Mouse (Mus musculus): ENCODE measurements around the gene Zfp146. TPM values are rescaled to one million over a fixed set of nuclear protein-coding genes. Genes with fewer than 3 reads are reported as not detected.

Zfp146 gene
- polyA plus RNA-seq, 1 experiment from 2014 or later = 17.8 TPM

GRCm38 (mm10) chr7:30199498-30200139 is 30.1 kb upstream of the Zfp146 start:
- no peaks in the 10 kb centered on the region for H3K9me3 ChIP-seq (replicated peaks)
- H3K27ac ChIP-seq = no peak overlapping the region
- no peak overlapping the region for H3K4me3 ChIP-seq (replicated peaks)
- 74% methylated on average over 18 of the region's 18 CpGs for WGBS
- H3K36me3 ChIP-seq = no peaks in the 10 kb centered on the region
- no peak overlapping the region for H3K9ac ChIP-seq
- H3K4me1 ChIP-seq = peaks cover 41% of the 10 kb centered on the region
- no peak for ATAC-seq (replicated peaks; ENCODE audit: low FRiP score)
- H3K4me2 ChIP-seq = no peak overlapping the region
- no peaks in the 10 kb centered on the region for H3K27me3 ChIP-seq

- Histone ChIP-seq H3K4me2 (peak within 1 kb of the TSS; percentile 35), H3K36me3 (no peaks in the 10 kb centered on the region), H3K9me3 (replicated peaks) (no peaks in the 10 kb centered on the region), H3K4me1 (peaks cover 43% of the 10 kb centered on the region), H3K9ac (no peak within 1 kb of the TSS), H3K27me3 (no peaks in the 10 kb centered on the region), H3K4me3 (replicated peaks) (peak within 1 kb of the TSS; percentile 11; the same call in 1 of the 2 replicates), H3K27ac (peak within 1 kb of the TSS; percentile 84)
- ATAC-seq (replicated peaks; ENCODE audit: low FRiP score) = 0 out of 2 replicates have a peak, but pooled peaks have one; percentile 41
- 8% methylated on average over 8 of the region's 8 CpGs for WGBS
These were observed 29.0 kb upstream of the Zfp146 start, which contains the start of gene Capns1 for GRCm38 (mm10) chr7:30198481-30198971. Gene Capns1, minus strand, starts transcription at chr7:30198811.

GRCm38 (mm10) chr7:30197592-30198129 is 28.1 kb upstream of the Zfp146 start:
- H3K9ac ChIP-seq = no peak overlapping the region
- H3K36me3 ChIP-seq = peaks cover under 1% of the 10 kb centered on the region; the same call in 1 of the 2 replicates
- no peaks in the 10 kb centered on the region for H3K27me3 ChIP-seq
- ATAC-seq (replicated peaks; ENCODE audit: low FRiP score) = no peak
- no peak overlapping the region for H3K4me3 ChIP-seq (replicated peaks)
- H3K9me3 ChIP-seq (replicated peaks) = no peaks in the 10 kb centered on the region
- H3K27ac ChIP-seq = peak overlapping the region; percentile 84
- peaks cover 52% of the 10 kb centered on the region for H3K4me1 ChIP-seq
- no peak overlapping the region for H3K4me2 ChIP-seq
- WGBS = 53% methylated on average over 5 of the region's 5 CpGs

GRCm38 (mm10) chr7:30196171-30196570 is 26.6 kb upstream of the Zfp146 start:
- Histone ChIP-seq H3K36me3 (peaks cover 16% of the 10 kb centered on the region), H3K4me1 (peaks cover 59% of the 10 kb centered on the region), H3K4me2 (no peak overlapping the region), H3K9me3 (replicated peaks) (no peaks in the 10 kb centered on the region), H3K9ac (no peak overlapping the region), H3K4me3 (replicated peaks) (no peak overlapping the region), H3K27me3 (no peaks in the 10 kb centered on the region), H3K27ac (no peak overlapping the region)
- WGBS = 62% methylated on average over 6 of the region's 6 CpGs
- no peak for ATAC-seq (replicated peaks; ENCODE audit: low FRiP score)

GRCm38 (mm10) chr7:30195461-30195860 is 25.9 kb upstream of the Zfp146 start:
- Histone ChIP-seq H3K4me2 (peak overlapping the region; percentile 84), H3K4me1 (peaks cover 59% of the 10 kb centered on the region), H3K36me3 (peaks cover 23% of the 10 kb centered on the region), H3K9ac (0 out of 2 replicates have a peak overlapping the region, but pooled peaks have one; percentile 72), H3K4me3 (replicated peaks) (peak overlapping the region; percentile 77; the same call in 1 of the 2 replicates), H3K27ac (peak overlapping the region; percentile 93), H3K9me3 (replicated peaks) (no peaks in the 10 kb centered on the region), H3K27me3 (no peaks in the 10 kb centered on the region)
- WGBS = 56% methylated on average over 6 of the region's 6 CpGs
- ATAC-seq (replicated peaks; ENCODE audit: low FRiP score) = no peak

- WGBS = under 1% methylated on average over 28 of the region's 28 CpGs
- peak overlapping the region; percentile 93 for H3K27ac ChIP-seq
- H3K4me2 ChIP-seq = peak overlapping the region; percentile 84
- H3K4me3 ChIP-seq (replicated peaks) = peak overlapping the region; percentile 77
- H3K4me1 ChIP-seq = peaks cover 59% of the 10 kb centered on the region
- peak overlapping the region; percentile 72 for H3K9ac ChIP-seq
- H3K36me3 ChIP-seq = peaks cover 29% of the 10 kb centered on the region
- no peaks in the 10 kb centered on the region for H3K9me3 ChIP-seq (replicated peaks)
- no peaks in the 10 kb centered on the region for H3K27me3 ChIP-seq
- ATAC-seq (replicated peaks; ENCODE audit: low FRiP score) = peak; percentile 89
These were observed 25.3 kb upstream of the Zfp146 start for GRCm38 (mm10) chr7:30194884-30195283.

- H3K27me3 ChIP-seq = no peaks in the 10 kb centered on the region
- WGBS = under 1% methylated on average over 26 of the region's 26 CpGs
- H3K4me3 ChIP-seq (replicated peaks) = peak overlapping the region; percentile 77
- H3K9me3 ChIP-seq (replicated peaks) = no peaks in the 10 kb centered on the region
- peaks cover 53% of the 10 kb centered on the region for H3K4me1 ChIP-seq
- peak overlapping the region; percentile 84 for H3K4me2 ChIP-seq
- H3K36me3 ChIP-seq = peaks cover 33% of the 10 kb centered on the region
- peak overlapping the region; percentile 72 for H3K9ac ChIP-seq
- ATAC-seq (replicated peaks; ENCODE audit: low FRiP score) = peak; percentile 14; the same call in 1 of the 2 replicates
- H3K27ac ChIP-seq = peak overlapping the region; percentile 93
These were observed 24.7 kb upstream of the Zfp146 start for GRCm38 (mm10) chr7:30194101-30194831.

- peaks cover 50% of the 10 kb centered on the region for H3K4me1 ChIP-seq
- H3K27me3 ChIP-seq = no peaks in the 10 kb centered on the region
- H3K4me2 ChIP-seq = peak overlapping the region; percentile 84
- H3K9ac ChIP-seq = peak overlapping the region; percentile 72
- no peaks in the 10 kb centered on the region for H3K9me3 ChIP-seq (replicated peaks)
- ATAC-seq (replicated peaks; ENCODE audit: low FRiP score) = peak; percentile 62
- 1% methylated on average over 26 of the region's 26 CpGs for WGBS
- peak overlapping the region; percentile 93 for H3K27ac ChIP-seq
- peaks cover 39% of the 10 kb centered on the region for H3K36me3 ChIP-seq
- peak overlapping the region; percentile 77 for H3K4me3 ChIP-seq (replicated peaks)
These were observed 24.1 kb upstream of the Zfp146 start for GRCm38 (mm10) chr7:30193581-30194100.

GRCm38 (mm10) chr7:30193013-30193412 is 23.5 kb upstream of the Zfp146 start:
- Histone ChIP-seq H3K9ac (peak overlapping the region; percentile 72), H3K4me1 (peaks cover 44% of the 10 kb centered on the region), H3K27me3 (no peaks in the 10 kb centered on the region), H3K4me2 (peak overlapping the region; percentile 84), H3K9me3 (replicated peaks) (no peaks in the 10 kb centered on the region), H3K4me3 (replicated peaks) (peak overlapping the region; percentile 77), H3K27ac (peak overlapping the region; percentile 93), H3K36me3 (peaks cover 46% of the 10 kb centered on the region)
- peak; percentile 23; the same call in 1 of the 2 replicates for ATAC-seq (replicated peaks; ENCODE audit: low FRiP score)
- WGBS = 21% methylated on average over 9 of the region's 9 CpGs

GRCm38 (mm10) chr7:30192088-30192487 is 22.5 kb upstream of the Zfp146 start:
- Histone ChIP-seq H3K4me3 (replicated peaks) (no peak overlapping the region), H3K36me3 (peaks cover 55% of the 10 kb centered on the region), H3K9me3 (replicated peaks) (no peaks in the 10 kb centered on the region), H3K27ac (no peak overlapping the region), H3K4me2 (peak overlapping the region; percentile 84; the same call in 1 of the 2 replicates), H3K9ac (peak overlapping the region; percentile 72; the same call in 1 of the 2 replicates), H3K27me3 (no peaks in the 10 kb centered on the region), H3K4me1 (peaks cover 35% of the 10 kb centered on the region)
- ATAC-seq (replicated peaks; ENCODE audit: low FRiP score) = no peak
- 85% methylated on average over 12 of the region's 12 CpGs for WGBS

GRCm38 (mm10) chr7:30189116-30189491 is 19.6 kb upstream of the Zfp146 start:
- no peaks in the 10 kb centered on the region for H3K27me3 ChIP-seq

More at GRCm38 (mm10) chr7:30189116-30189491, 19.6 kb upstream of the Zfp146 start:
- H3K4me3 ChIP-seq (replicated peaks) = no peak overlapping the region
- WGBS = 61% methylated on average over 4 of the region's 4 CpGs
- H3K27ac ChIP-seq = no peak overlapping the region
- no peak for ATAC-seq (replicated peaks; ENCODE audit: low FRiP score)
- no peak overlapping the region for H3K9ac ChIP-seq
- H3K36me3 ChIP-seq = peaks cover 74% of the 10 kb centered on the region
- H3K4me1 ChIP-seq = peaks cover 21% of the 10 kb centered on the region
- no peak overlapping the region for H3K4me2 ChIP-seq
- H3K9me3 ChIP-seq (replicated peaks) = no peaks in the 10 kb centered on the region
